Mouse (Mus musculus) effector memory CD4-positive, alpha-beta T cell, adult 7 months (primary cell): Measurements from ENCODE around the gene Sox8. TPM values are rescaled to one million over a fixed set of nuclear protein-coding genes. Genes with fewer than 3 reads are reported as not detected.

Experiments used
- polyA plus RNA-seq: library from polyadenylated mRNA; unstranded; fragments of 100-300 nt; shearing (Covaris generic); gene quantifications from one replicate; pipeline ENCODE4 v1.2.1, GENCODE M21; 2017

Gene Sox8
- polyA plus RNA-seq, result not detected

DNA sequence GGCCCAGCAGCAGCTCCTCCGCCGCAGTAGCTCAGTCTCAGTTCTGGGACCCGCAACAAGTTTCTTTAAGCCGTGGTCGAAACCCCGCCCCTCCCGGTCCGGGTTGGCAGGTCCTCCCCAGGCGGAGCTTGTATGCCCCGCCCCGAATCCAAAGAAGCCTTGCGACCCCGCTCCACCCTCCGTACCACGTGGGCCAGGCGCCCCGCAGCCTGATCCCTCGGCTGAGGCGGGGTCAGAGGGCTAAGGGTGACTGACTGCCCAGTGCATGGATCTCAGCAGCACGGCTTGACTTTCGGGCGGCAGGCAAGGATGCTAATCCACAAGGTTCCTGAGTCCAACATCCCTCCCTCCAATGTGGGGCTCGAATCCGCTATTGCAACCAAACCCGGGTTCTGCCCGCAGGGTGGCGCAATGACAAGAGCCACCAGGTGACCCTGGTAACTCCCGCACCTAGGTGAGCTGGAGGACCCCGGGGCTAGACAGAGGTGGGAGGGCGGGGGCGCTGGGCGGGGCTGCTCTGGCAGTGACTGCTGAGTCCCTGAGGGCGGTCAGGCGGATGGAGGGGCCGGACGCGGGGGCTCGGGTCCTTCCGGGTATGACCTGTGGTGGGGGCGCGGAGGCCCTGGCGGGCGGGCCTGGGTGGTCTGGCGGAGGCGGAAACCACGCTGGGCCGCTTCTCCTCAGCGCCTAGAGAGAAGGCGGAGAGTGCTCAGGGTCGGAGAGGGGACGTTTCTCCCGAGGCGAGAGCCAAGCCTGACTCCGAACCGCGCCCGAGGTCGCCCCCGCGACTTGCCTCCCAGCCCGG lies at the start of gene Sox8:
Sox8 (minus strand) TSS at position 39 of the 805 bp plus-strand sequence.

GRCm38 (mm10) chr17:25578920-25579319 lies 8.4 kb upstream of the Sox8 start, which contains the start of gene Lmf1:
Lmf1 (plus strand) TSS chr17:25579085.

Other genes starting within 250 kb of the Sox8 start
- 0.63 TPM for gene Tpsab1, start 225.1 kb downstream of the Sox8 start, polyA plus RNA-seq
- not detected for gene Tpsb2, start 204.4 kb downstream of the Sox8 start, polyA plus RNA-seq
- gene Tpsg1, start 201.4 kb downstream of the Sox8 start, polyA plus RNA-seq, result not detected
- gene Cacna1h, start 136.9 kb downstream of the Sox8 start, polyA plus RNA-seq, result not detected
- not detected for gene Tekt4, start 116.1 kb downstream of the Sox8 start, polyA plus RNA-seq
- gene Sstr5, start 73.4 kb downstream of the Sox8 start, polyA plus RNA-seq, result not detected
- 15.7 TPM for gene Lmf1, start 8.4 kb upstream of the Sox8 start, polyA plus RNA-seq
- not detected for gene Gng13, start 146.5 kb upstream of the Sox8 start, polyA plus RNA-seq
- gene Chtf18, start 156.7 kb upstream of the Sox8 start, polyA plus RNA-seq, result 5.7 TPM
- 4.0 TPM for gene Rpusd1, start 157.0 kb upstream of the Sox8 start, polyA plus RNA-seq
- gene Mslnl, start 165.4 kb upstream of the Sox8 start, polyA plus RNA-seq, result not detected
- gene Msln, start 183.7 kb upstream of the Sox8 start, polyA plus RNA-seq, result 0.67 TPM
- 20.4 TPM for gene Narfl, start 203.1 kb upstream of the Sox8 start, polyA plus RNA-seq
- 26.4 TPM for gene Haghl, start 215.0 kb upstream of the Sox8 start, polyA plus RNA-seq
- 0.69 TPM for gene Ccdc78, start 215.9 kb upstream of the Sox8 start, polyA plus RNA-seq
- gene Fam173a, start 222.2 kb upstream of the Sox8 start, polyA plus RNA-seq, result 121 TPM
- gene AC134908.4, start 225.0 kb upstream of the Sox8 start, polyA plus RNA-seq, result not detected
- gene Metrn, start 226.4 kb upstream of the Sox8 start, polyA plus RNA-seq, result 26.0 TPM
- gene Fbxl16, start 238.4 kb upstream of the Sox8 start, polyA plus RNA-seq, result 0.18 TPM